Mouse (Mus musculus): ENCODE measurements around the gene Ppil4.

The Ppil4 gene

GRCm38 (mm10) chr10:7863411-7863810 is 70.7 kb downstream of the Ppil4 start:
- no peak for DNase-seq

GRCm38 (mm10) chr10:7864184-7864583 is 71.5 kb downstream of the Ppil4 start:
- no peak for DNase-seq

GRCm38 (mm10) chr10:7864806-7865205 is 72.1 kb downstream of the Ppil4 start:
- DNase-seq: no peak

DNA sequence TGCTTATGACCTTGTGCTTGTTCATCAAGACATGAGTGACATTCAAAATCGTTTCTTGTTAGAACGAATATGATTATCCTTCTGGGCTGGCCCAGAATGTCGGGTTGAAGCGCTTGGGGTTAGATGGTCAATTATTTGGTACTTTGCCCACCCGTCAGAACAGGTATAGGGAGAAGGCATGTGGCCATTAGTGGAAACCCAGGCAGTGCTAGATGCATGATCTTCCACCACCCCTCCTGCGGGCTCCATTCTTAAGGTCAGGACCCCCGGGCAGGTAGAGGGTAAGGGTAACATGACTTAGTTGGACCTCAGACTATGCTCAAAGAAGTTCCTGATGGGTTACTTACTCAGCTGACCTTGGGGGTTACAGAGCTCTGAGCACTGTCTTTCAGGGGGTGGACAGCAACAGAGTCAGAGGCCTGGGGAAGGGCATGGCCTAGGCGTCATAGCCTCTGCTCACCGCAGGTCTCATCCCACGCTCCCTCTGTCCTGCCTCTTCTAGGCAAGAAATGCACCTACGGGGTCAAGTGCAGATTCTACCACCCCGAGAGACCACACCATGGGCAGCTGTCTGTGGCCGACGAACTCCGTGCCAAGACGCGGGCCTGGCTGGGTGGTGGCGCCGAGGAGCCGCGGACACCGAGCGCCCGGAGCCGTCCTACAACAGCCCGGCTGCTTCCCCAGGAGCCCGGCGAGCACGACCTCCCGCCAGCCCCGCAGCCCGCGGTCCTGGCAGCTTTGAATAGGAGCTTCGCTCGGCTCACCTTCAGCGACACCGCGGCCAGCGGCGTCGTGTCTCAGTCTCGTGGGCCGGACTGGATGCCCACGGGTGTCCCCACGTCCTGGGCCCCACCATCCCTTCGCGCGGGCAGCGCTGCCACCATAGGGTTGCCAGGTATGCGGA is 74.3 kb downstream of the Ppil4 start:
- peak; percentile 41 for DNase-seq

DNA sequence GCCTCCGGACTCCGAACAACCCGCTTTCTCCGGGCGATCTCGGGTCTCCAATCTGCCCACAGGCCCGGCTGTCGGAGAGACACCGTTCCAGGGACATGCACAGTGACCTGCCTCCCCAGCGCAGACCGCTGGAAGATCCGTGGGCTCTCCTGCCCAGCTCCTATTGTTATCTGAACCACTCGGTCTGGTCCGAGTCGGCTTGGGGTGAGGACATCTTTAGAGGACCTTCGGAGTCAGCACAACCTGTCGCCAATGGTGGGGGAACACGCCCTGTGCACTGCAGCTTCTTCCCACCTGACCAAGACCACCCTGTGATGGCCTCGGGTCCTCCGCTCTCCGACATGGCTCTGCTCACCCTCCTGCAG is 75.0 kb downstream of the Ppil4 start:
- DNase-seq: no peak

- DNase-seq: no peak
Measured at GRCm38 (mm10) chr10:7869746-7870145, 77.1 kb downstream of the Ppil4 start.

GRCm38 (mm10) chr10:7870571-7871315 is 78.1 kb downstream of the Ppil4 start:
- DNase-seq: peak; percentile 35

DNA sequence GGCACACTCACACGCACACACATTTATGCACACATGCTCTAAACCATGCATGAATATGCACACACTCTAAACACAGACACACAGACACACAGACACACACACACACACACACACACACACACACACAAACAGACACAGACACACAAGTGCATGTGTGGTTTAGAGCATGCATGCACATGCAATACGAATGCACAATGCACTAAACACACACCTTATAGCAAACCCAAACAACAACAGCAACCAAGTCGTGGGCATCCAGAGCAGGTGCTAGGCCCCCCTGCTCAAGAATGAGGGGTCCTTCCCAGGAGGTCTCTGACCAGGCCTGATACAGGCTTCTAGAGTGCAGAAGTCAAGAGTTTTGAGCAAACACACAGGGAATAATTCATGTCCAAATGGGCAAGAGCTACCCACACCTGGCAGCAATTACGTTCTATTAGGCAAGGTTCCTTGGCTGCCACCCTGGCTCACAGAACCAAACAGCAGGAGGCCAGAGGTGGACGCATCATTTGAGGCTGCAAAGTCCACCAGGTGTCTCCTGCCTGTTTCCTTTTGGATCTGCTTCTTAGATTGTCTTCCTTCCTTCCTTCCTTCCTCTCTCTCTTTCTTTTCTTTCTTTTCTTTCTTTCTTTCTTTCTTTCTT is 78.8 kb downstream of the Ppil4 start:
- DNase-seq: no peak

Measured in right cerebral cortex, postnatal 14 days (tissue).